Mouse (Mus musculus): ENCODE results near the gene Cfap77. TPM values are rescaled to one million over a fixed set of nuclear protein-coding genes. Genes with fewer than 3 reads are reported as not detected.

The Cfap77 gene
- polyA plus RNA-seq, 1 experiment from 2014 or later, result 1.3 TPM

DNA sequence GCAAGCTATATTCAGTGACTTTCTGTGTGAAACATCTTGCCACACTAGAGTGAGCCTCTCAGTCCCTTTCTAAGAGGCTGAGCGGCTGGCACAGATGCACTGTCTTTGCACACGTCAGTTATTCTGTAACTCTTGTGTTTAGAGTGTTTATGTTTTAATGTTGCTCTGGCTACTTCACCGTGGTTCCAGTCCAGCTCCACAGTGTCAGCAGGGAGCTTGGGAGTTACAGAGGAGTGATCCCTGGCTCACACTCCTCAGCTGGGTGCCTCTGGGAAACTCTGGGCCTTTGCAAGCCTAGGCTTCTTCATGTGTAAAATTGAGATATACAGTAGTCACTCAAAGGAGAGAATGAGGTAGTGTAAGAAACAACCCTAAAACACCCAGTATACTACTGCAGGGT lies 172.8 kb downstream of the Cfap77 start:
- H3K9me3 ChIP-seq (ENCODE audit: control insufficient read depth, low read length), result no peaks in the 10 kb centered on the region
- no peaks in the 10 kb centered on the region for H3K27me3 ChIP-seq (ENCODE audit: control insufficient read depth, insufficient read depth, low read length)
- no peak overlapping the region for H3K9ac ChIP-seq (replicated peaks; ENCODE audit: low read length)
- WGBS, result 86% methylated on average over 3 of the region's 3 CpGs
- ATAC-seq (ENCODE audit: low FRiP score, low TSS enrichment) (no peak), DNase-seq (no peak)
- H3K4me1 ChIP-seq (ENCODE audit: control insufficient read depth, insufficient read depth, low read length), result peaks cover 17% of the 10 kb centered on the region
- peaks cover 45% of the 10 kb centered on the region for H3K36me3 ChIP-seq (ENCODE audit: control insufficient read depth, insufficient read depth, low read length)
- no peak overlapping the region for H3K4me3 ChIP-seq (replicated peaks; ENCODE audit: low read depth, low read length)
- no peak overlapping the region for H3K4me2 ChIP-seq (ENCODE audit: low read length)
- H3K27ac ChIP-seq (replicated peaks; ENCODE audit: low read depth, low read length), result no peak overlapping the region

DNA sequence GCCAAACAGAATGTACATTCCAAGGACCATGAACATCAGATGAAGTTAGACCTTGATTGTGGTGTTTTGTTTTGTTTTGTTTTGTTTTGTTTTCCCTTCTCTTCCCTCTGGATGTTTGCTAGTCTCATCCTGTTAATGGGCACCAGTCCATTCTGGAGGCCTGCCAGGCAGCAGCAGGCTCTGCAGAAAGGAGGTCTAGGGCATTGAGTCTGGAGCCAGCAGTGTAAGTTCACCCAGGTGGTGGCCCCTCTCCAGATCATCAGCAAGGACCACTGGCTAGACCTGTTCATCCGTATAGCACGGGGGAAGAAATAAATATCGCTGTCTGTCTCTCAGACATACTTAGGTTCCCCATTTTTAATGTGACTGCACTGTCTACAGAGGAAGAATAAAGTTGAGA lies 173.6 kb downstream of the Cfap77 start:
- H3K9me3 ChIP-seq (ENCODE audit: control insufficient read depth, low read length), result no peaks in the 10 kb centered on the region
- H3K9ac ChIP-seq (replicated peaks; ENCODE audit: low read length), result no peak overlapping the region
- no peaks in the 10 kb centered on the region for H3K27me3 ChIP-seq (ENCODE audit: control insufficient read depth, insufficient read depth, low read length)
- peaks cover 14% of the 10 kb centered on the region for H3K4me1 ChIP-seq (ENCODE audit: control insufficient read depth, insufficient read depth, low read length)
- no peak overlapping the region for H3K4me2 ChIP-seq (ENCODE audit: low read length)
- DNase-seq (no peak), ATAC-seq (ENCODE audit: low FRiP score, low TSS enrichment) (no peak)
- peaks cover 50% of the 10 kb centered on the region for H3K36me3 ChIP-seq (ENCODE audit: control insufficient read depth, insufficient read depth, low read length)
- no peak overlapping the region for H3K27ac ChIP-seq (replicated peaks; ENCODE audit: low read depth, low read length)
- H3K4me3 ChIP-seq (replicated peaks; ENCODE audit: low read depth, low read length), result no peak overlapping the region
- WGBS, result 92% methylated on average over 3 of the region's 3 CpGs

Other genes with a start within 250 kb of the Cfap77 start
- 32.0 and 38.5 TPM in 2 replicates for gene Gtf3c4, start 214.7 kb downstream of the Cfap77 start, polyA plus RNA-seq (2014; fragmentation: Nextera tagmentation; extraction: Ambion mirVana)
- gene Ddx31, start 214.7 kb downstream of the Cfap77 start, polyA plus RNA-seq (2014; fragmentation: Nextera tagmentation; extraction: Ambion mirVana), result 11.8 and 14.4 TPM in 2 replicates
- 58.4 and 61.6 TPM in 2 replicates for gene Barhl1, start 138.4 kb downstream of the Cfap77 start, polyA plus RNA-seq (2014; fragmentation: Nextera tagmentation; extraction: Ambion mirVana)
- gene Ttf1, start 5.2 kb upstream of the Cfap77 start, polyA plus RNA-seq (2014; fragmentation: Nextera tagmentation; extraction: Ambion mirVana), result 6.9 and 7.4 TPM in 2 replicates
- 22.3 and 24.4 TPM in 2 replicates for gene Setx, start 69.1 kb upstream of the Cfap77 start, polyA plus RNA-seq (2014; fragmentation: Nextera tagmentation; extraction: Ambion mirVana)
- 9.8 and 15.9 TPM in 2 replicates for gene Ntng2, start 197.9 kb upstream of the Cfap77 start, polyA plus RNA-seq (2014; fragmentation: Nextera tagmentation; extraction: Ambion mirVana)

Data from midbrain, embryonic 14.5 days (tissue).